Mouse (Mus musculus) T-helper 1 cell (primary cell): ENCODE results near the gene Gm34653.
"Not testable (repeated sequence)": the region's sequence is repeated elsewhere in the genome, so short reads cannot be mapped to it uniquely, and the experiment has no call there.

Experiments
- in situ Hi-C: fragments of 300-600 bp; cut with MboI, MseI; formaldehyde crosslinking; loops from one replicate; pipeline ENCODE4 v1.15.1; 2025; ENCODE audit warnings: high pct_unique_total_duplicates

Gene Gm34653

DNA sequence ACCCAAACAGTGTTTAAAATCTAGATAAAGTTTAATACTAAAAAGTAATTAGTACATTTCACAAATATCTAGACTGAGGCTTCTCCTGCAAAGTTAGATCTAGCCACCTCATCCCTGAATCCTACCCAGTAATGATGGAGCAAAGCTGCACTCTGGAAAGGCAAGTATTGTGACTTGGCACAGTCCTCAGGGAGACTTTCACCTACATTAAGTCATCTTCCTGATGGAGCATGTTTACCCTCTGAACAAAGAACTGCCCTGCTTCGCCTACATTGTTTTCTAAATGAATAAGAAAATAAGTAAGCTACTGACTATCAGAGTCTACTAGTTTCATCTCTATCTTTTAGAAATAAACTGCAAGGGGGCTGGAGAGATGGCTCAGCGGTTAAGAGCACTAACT lies 14.3 kb upstream of the Gm34653 start:
- in situ Hi-C loops = no loop called here

DNA sequence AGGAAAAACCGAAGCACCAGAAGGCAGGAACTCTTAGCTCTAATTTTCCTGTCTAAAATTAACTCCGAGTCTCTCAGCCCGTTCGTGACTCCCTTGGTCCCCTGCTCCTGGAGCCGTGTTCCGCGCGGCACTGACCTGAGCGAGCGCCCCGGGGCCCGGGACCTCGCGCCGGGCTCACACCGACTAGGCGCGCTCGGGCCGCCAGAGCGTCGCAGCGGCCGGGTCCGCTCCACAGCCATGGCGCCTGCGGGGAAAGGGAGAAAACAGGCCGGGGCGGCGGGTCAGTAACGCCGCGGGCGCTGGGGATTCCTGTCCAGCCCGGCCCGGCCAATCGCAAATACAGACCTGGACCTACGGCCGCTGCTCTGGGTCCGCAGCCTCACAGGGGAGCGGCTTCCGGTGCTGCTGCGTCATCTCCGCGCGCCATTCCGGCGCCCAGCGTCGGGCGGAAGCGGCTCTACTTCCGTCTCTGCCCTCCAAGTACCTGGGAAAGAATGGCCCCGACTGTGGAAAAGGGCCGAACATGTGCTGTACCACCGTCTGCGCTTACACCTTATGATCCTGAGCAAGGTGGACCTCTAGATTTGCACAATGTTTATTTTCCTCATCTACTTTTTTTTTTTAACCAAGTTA lies 6.9 kb upstream of the Gm34653 start, which contains the start of gene Fbxw2:
TSS of gene Fbxw2 (minus strand) at position 485 of the 633 bp plus-strand sequence.
- in situ Hi-C loops = loop anchor here (5.0 kb wide), 1 partner anchor 46 kb away; the partner anchor contains the start of genes Cutal and Psmd5

DNA sequence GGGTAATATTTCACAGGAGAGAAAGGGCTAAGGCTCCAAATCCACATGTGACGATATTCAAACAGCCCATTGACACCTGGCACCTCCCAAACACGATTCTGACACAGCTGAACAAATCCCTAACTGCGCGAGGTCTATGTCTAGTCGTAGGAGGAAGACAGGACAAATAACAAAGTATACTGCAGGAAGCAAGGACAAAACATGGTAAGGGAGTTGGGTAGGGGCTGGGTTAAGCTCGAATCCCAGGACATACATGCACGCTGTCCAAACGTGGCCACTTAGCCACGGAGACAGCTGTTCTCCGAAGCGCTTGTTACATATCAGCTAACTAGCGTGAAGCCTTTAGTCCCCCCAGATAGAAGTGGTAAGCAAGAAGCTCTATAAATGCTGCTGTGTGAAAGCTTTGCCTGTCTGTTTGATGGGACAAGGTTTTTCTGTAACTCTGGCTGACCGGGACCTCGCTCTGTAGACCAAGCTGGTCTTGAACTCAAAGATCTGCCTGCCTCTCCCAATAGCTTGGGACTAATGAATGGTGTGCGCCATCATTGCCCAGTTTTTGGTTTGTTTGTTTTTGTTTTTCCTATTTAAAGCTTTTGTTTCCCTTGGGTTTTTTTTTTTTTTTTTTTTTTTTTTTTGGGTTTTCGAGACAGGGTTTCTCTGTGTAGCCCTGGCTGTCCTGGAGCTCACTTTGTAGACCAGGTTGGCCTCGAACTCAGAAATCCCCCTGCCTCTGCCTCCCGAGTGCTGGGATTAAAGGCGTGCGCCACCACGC lies 6.2 kb upstream of the Gm34653 start:
- in situ Hi-C loops = loop anchor here (5.0 kb wide), 1 partner anchor 46 kb away; the partner anchor contains the start of genes Cutal and Psmd5

DNA sequence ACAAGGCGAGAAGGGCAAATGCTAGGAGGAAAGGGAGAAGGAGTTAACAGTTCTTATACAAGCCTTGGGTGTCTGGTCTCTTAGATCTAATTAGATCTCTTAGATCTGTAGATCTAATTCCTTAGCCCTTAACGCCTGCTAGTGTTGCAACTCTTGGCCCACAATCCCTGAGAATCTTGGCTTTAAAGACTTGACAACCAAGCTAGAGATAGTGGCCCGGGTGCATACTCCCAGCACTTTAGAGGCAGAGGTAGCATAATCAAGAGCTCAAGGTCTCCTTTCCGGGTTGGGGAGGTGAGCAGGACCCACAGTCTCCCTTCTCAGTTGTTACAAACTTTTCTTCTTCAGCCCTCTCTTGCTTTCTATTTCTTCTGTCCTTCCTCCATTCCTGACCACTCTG lies 5.2 kb upstream of the Gm34653 start:
- in situ Hi-C loops = loop anchor here (5.0 kb wide), 1 partner anchor 45 kb away; the partner anchor contains the start of genes Cutal and Psmd5

DNA sequence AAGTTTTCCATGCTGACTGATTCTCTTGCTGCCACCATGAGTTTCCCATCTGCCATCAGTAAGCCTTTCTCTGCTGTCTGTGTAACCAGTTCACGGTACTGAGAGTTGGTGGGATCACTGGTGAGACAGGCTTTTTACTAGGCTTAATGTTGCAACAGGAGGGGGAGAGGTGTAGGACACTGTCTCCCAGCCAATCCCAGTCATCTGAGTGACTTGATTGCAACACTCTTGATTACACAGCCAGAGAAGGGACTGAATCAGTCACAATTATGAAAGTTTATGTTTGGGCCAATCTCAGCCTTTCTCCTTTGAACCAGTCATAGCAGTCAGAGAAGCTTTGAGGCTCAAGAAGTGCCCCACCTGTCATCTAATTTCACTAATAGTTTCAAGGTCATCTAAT lies 4.8 kb upstream of the Gm34653 start:
- in situ Hi-C loops = loop anchor here (5.0 kb wide), 1 partner anchor 44 kb away; the partner anchor contains the start of genes Cutal and Psmd5

DNA sequence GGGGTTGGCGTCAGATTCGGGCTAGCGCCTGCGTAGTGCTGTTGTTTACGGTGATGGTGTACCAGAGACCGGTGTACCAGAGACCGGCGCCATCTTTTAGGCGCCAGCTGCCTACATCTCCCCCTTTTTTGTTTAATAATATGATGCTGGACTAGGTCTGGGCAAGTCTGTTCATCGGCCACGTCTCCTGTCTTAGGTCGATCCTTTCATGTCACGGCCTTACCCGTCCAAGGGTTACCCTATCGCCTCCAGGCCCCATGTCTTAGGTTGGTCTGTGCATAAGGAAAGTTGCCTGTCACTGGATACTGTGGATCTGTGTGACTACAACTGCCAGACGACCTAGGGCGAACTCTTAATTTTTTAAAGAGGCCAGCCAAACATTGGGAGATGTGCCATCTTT lies 2.7 kb upstream of the Gm34653 start:
- in situ Hi-C loops = not testable (repeated sequence)

DNA sequence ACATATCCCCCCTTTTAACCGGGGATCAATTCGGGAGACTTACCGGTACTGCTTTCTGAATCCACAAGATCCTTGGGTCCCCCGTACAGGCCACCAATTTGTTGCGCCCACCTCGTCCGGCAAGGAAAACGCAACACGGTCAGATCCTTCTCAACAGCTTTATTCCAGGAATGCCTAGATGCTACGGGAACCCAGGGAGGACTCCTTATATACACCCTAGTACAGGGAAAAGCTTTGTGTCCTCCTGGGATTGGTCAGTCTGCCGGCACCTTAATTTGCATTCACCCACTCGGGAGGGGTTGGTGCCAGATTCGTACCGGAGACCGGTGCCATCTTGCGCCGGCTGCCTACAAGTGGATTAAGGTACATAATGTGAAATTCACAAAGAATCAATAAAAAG lies 817 bp downstream of the Gm34653 start:
- in situ Hi-C loops = no loop called here

DNA sequence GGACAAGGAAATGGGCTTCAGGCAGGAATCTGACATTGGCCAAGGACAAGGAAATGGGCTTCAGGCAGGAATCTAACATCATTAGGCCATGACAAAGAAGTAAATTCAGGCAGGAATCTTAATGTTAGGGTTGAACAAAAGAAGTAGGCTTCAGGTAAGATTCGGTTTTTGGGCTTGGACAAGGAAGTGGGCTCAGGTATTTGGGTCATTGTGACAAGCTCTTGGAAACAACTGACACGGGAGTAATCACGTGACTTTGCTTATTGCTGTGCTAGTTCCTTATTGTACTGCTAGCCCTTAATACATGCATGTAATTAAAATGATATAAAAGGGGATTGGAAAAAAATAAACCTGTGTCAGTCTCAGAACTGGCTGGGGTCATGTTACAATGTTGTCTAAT lies 2.9 kb downstream of the Gm34653 start:
- in situ Hi-C loops = no loop called here

DNA sequence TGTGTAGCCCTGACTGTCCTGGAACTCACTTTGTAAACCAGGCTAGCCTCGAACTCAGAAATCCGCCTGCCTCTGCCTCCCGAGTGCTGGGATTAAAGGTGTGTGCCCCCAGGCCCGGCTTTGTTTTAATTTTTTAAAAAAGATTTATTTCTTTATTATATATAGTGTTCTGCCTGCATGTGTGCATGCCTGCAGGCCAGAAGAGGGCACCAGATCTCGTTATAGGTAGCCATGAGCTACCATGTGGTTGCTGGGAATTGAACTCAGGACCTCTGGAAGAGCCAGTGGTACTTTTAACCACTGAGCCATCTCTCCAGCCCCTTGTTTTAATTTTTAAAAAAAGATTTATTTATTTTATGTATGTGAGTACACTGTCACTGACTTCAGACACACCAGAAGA lies 7.3 kb downstream of the Gm34653 start:
- in situ Hi-C loops = not testable (repeated sequence)

DNA sequence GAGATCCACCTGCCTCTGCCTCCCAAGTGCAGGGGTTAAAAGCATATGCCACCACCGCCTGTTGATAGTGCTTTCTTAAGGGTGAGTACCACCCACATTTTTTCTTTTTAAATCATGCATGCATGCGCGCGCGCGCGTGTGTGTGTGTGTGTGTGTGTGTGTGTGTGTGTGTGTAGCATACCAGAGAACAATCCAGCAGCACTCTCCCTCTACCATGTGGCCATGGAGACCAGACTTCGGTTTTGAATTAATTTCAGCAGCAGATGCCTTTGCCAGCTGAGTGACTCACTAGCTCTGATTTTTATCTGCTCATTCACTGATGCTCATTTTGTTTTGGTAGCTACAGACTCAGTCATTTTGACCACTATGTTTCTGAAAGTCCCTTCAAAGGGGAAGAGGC lies 8.9 kb downstream of the Gm34653 start:
- in situ Hi-C loops = no loop called here

DNA sequence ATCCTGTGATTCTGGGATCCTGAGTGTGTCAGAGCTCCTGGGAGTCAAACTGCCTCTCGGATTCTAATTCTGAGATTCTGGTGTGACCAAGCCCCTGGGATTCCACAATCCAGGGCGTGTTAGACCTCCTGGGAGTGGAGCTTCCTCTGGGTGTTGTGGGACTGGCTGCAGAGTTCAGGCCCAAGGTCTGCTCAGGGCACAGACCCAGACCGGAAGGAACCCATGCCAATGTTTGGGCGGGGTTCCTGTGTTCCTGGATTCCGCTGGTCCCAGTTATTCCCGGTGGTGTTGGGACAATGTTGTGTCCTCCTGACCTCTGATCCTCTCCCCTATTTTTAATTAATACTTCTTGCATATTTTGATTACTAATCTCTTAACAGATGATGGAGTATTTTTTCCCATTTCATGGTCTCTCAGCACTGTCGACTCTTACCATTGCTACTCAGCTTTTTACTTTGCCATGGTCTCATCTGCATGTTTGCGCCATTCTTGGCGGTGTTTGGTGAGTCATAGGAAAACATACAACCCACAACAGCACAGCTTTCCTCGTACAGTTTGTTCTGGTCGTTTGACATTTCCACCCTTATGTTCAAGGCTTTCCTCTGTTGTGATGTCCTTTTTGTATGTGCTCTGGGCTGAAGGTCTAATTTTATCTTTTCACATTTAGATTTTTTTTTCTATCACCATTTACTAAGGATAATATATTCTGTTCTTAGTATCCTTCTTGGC lies 10.6 kb downstream of the Gm34653 start:
- in situ Hi-C loops = no loop called here

DNA sequence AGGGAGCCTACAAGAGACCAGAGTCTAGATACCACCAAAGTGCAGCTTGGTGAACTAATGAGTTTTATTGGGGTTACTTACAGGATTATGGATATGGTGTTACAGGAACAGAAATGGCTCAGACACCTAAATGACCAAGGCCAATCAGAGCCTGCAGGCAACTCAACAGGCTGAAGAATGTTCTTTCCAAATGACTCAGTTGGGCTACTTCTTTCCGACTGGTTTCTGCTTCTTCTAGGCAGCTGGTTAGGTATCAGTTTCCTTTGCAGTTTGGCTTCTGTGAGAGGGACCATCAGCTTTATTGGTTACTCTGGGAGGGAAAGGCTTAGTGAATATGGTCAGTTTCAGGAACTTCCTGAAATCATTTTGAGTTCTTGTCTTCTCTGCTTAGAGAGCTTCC lies 14.9 kb downstream of the Gm34653 start:
- in situ Hi-C loops = no loop called here

DNA sequence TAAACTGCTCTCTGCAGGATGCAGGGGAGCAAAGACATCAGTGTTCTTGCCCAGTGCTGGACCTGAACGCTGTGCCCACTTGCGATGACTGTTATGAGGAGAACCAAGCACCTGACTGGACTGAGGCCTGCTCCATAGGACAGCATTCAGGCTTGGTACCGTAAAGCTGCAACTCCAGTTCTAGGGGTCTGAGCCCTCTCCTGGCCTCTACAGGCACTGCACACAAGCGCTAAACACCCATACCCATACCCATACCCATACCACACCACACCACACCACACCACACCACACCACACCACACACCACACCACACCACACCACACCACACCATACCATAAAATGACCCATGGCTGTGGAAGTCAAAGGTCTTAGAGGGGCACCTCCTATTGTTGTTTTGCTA lies 22.5 kb downstream of the Gm34653 start:
- in situ Hi-C loops = no loop called here

DNA sequence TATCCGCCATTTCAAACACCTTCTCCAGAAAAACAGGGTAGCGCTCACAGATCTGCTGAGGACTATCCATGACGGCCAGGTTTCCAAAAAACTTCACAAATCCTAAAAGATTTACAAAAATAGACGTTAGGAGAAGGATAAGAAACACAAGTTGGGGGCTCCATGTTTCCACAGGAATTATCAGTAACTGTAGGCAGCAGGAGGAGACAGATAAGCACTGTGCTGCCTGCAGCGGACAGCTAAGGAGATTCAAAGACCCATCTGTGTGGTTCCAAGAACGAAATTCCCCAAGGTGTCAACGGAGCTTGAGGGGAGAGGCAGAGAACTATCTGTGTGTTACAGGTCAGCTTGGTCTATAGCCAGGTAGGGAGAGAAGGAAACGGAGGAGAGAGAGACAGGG lies 24.9 kb downstream of the Gm34653 start:
- in situ Hi-C loops = no loop called here

DNA sequence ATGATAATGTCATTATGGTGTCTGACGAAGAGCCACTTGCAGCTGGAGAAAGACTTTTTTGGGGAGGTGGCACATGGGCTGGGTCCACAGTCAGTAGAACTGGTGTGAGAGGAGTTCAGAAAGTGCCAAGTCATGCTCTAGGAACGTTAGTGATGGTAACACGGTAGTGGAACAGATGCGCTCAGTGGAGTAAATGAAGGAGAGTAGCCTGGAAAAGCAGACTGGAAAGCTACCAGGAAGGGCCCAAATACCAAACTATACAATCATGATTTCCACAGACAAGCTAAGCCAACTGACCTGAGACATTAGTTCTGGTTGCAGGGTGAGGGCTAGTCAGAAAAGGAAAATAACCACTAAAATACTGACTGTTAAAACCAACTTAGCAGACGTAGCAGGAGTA lies 36.9 kb downstream of the Gm34653 start:
- in situ Hi-C loops = loop anchor here (5.0 kb wide), 1 partner anchor 42 kb away; the partner anchor contains the start of gene Fbxw2

DNA sequence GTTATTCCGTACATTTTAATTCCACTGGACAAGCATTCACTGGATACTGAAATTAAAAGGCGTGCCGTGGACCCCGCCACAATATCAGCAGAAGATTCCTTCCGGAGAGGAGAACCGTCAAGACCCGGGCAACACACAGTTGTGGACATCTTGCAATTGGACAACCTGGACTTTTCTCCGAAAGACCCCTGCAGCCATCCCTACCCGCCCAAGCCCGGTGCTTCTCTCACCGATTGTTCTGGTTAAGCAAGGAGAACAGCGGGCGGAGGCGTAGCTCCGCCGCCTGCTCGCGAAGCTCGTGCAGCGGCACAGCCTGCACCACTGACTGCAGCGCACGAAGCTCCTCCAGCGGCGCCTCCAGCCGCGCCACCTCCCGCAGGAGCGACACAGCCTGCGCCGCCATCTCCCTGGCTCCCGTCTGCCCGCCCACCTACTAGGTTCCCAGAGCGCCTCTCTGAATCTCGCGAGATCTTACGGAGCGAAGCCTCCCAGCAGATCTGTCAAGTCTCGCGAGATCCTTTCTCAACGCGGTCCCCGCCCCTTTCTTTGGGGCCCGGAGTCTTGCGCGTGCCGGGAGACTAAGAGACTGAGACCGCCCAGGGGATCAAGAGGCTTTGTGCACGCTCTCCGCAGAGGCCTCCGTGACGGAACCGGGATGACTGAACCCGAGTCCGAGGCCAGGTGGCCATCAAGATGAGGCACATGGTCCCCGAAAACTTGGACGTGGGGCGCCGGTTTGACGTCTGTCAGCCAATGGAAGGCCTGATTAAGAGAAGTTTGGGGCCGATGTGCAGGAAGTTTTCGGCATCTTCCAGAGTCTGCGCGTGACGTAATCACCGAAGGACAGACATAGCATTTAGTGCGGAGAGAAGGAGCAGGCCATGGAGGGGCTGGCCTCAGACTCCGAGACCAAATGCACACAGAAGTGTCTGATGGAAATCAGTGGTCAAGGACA lies 38.0 kb downstream of the Gm34653 start:
- in situ Hi-C loops = loop anchor here (5.0 kb wide), 1 partner anchor 43 kb away; the partner anchor contains the start of gene Fbxw2

DNA sequence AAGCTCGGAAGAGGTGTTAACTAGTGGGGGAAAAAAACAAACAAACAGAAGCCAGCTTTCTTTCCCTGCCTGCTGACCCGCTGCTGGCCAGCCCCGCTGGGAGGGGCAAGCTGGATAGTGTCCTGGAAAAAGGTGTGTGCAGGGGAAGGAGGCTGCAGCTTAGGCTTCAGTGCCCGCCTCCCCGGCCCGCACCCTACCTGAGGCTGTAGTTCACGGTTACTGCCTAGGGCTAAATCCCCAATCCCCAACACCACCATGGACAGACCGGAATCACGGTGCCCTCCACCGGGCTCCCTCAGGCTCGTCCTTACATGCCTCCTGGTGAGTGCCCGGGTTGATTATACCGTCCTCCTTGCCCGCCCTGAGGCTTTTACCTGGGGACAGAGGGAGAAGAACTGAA lies 41.5 kb downstream of the Gm34653 start, which contains the start of gene Cutal:
TSS of gene Cutal (plus strand) at position 126 of the 400 bp plus-strand sequence.
- in situ Hi-C loops = loop anchor here (5.0 kb wide), 1 partner anchor 47 kb away; the partner anchor contains the start of gene Fbxw2

DNA sequence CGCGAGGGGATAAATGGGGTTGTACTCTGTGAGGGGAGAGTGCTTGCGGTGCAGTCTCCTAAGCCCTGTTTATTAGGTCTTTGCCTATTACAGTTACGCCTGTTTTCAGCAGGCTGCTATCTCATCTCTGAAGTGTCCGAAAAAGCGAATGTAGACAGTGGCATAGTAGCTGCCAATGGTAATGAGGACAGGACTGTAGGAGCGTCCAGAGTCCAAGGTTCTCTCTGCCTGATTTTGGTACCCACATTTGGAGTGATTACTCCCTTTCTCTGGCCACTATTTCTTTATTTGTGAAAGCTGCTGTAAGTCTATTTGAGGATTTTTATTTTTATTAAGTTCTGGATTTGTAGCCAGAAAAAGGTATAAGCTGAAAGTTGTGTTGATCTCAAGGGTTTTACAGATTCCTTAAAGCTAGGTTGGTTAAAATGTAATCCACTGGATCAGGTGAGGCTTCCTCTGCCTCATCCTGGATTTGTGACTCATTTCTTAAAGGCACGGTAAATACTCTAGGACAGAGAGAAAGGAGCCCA lies 42.1 kb downstream of the Gm34653 start, which contains the start of gene Psmd5:
TSS of gene Psmd5 (minus strand) at position 153 of the 530 bp plus-strand sequence.
- in situ Hi-C loops = loop anchor here (5.0 kb wide), 1 partner anchor 48 kb away; the partner anchor contains the start of gene Fbxw2

DNA sequence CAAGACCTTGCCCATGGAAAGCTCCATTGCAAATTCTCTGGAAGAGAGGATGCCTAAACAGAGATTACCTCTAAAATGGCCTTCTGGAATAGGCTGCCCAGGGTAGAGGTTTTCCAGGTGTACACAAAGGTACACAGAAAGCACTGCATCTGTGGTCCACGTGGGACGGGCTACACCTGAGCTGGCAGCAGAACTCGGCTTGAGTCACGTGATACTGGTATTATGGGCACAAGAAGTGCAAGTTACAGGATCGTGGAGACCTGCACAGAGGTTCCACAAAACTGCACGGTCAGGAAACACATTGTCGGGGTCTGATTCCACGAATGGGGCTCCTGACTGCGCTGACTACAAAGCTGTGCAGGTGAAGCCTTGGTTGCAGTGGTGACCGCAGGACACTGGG lies 47.2 kb downstream of the Gm34653 start:
- in situ Hi-C loops = no loop called here

DNA sequence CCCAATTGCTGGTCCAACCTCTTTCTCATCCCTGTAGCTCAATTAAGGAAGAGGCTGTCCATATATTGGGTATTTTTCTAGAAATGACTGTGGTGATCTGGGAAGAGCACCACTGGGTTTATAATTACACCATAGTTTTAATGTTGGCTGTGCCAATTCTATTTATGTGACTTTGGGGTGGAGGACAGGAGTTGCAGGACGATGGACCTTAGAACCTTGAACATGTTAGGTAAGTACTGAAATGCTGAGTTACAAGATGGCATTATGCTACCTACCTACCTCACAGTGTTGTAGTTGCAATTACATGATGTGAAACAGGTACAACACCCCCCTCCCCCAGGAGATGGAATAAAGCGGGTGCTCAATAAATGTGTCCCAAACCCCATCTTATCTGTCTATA lies 50.0 kb downstream of the Gm34653 start:
- in situ Hi-C loops = no loop called here
